Mouse (Mus musculus): ENCODE measurements at regions not wholly inside any gene's neighbourhood (a gene's known extent, or its start where the extent isn't known, plus 50 kb on each side); places are given as distances from the start of the nearest gene placed in this dataset.
A peak's percentile ranks its signal among the peaks of the same experiment; 100 is the strongest.

- DNase-seq: no peak
Observed at GRCm38 (mm10) chr19:14742361-14742760, 144.5 kb upstream of the Tle4 start.

- DNase-seq: no peak
Observed at GRCm38 (mm10) chr19:14740936-14741335, 143.1 kb upstream of the Tle4 start.

- peak in 1 of 2 experiments; percentile 2 for DNase-seq
Observed at GRCm38 (mm10) chr19:14740139-14740538, 142.3 kb upstream of the Tle4 start.

GRCm38 (mm10) chr19:14736514-14736913 lies 138.7 kb upstream of the Tle4 start:
- DNase-seq: no peak

GRCm38 (mm10) chr19:14725329-14725728 lies 127.5 kb upstream of the Tle4 start:
- DNase-seq: no peak

GRCm38 (mm10) chr19:14724637-14725036 lies 126.8 kb upstream of the Tle4 start:
- no peak for DNase-seq

- DNase-seq: no peak
Observed at GRCm38 (mm10) chr19:14705791-14706190, 107.9 kb upstream of the Tle4 start.

- no peak for DNase-seq
Observed at GRCm38 (mm10) chr19:14701116-14701515, 103.3 kb upstream of the Tle4 start.

GRCm38 (mm10) chr19:14695369-14695768 lies 97.5 kb upstream of the Tle4 start:
- DNase-seq: no peak

- DNase-seq: peak; percentile 14 to 26
Observed at GRCm38 (mm10) chr19:14692183-14692582, 94.3 kb upstream of the Tle4 start.

- DNase-seq: no peak
Observed at GRCm38 (mm10) chr19:14685628-14686027, 87.8 kb upstream of the Tle4 start.

GRCm38 (mm10) chr19:14684669-14685068 lies 86.8 kb upstream of the Tle4 start:
- no peak for DNase-seq

- DNase-seq: no peak
Observed at GRCm38 (mm10) chr19:14681306-14681705, 83.5 kb upstream of the Tle4 start.

- no peak for DNase-seq
Observed at GRCm38 (mm10) chr19:14679776-14680175, 81.9 kb upstream of the Tle4 start.

GRCm38 (mm10) chr19:14678584-14678983 lies 80.7 kb upstream of the Tle4 start:
- no peak for DNase-seq

GRCm38 (mm10) chr19:14676929-14677328 lies 79.1 kb upstream of the Tle4 start:
- DNase-seq: no peak

GRCm38 (mm10) chr19:14670821-14671104 lies 72.9 kb upstream of the Tle4 start:
- no peak for DNase-seq

- no peak for DNase-seq
Observed at GRCm38 (mm10) chr19:14670078-14670820, 72.4 kb upstream of the Tle4 start.

GRCm38 (mm10) chr19:14668512-14669181 lies 70.8 kb upstream of the Tle4 start:
- DNase-seq: no peak

GRCm38 (mm10) chr19:14664682-14665417 lies 67.0 kb upstream of the Tle4 start:
- DNase-seq: no peak

GRCm38 (mm10) chr19:14664096-14664586 lies 66.3 kb upstream of the Tle4 start:
- no peak for DNase-seq

- no peak for DNase-seq
Observed at GRCm38 (mm10) chr19:14663350-14663749, 65.5 kb upstream of the Tle4 start.

- no peak for DNase-seq
Observed at GRCm38 (mm10) chr19:14659725-14660124, 61.9 kb upstream of the Tle4 start.

GRCm38 (mm10) chr19:14658479-14658878 lies 60.6 kb upstream of the Tle4 start:
- DNase-seq: no peak

Measured in kidney, adult 8-10 months (tissue).